Mouse (Mus musculus): ENCODE results near the gene Gemin5.

GRCm38 (mm10) chr11:58132026-58132425 lies 36.3 kb downstream of the Gemin5 start:
- no peak for TF ChIP-seq CTCF (IDR thresholded peaks at IDR 0.05)
- TF ChIP-seq POLR2A (IDR thresholded peaks at IDR 0.05; ENCODE audit: insufficient read depth, low read depth, low read length) = no peak
